Mouse (Mus musculus) frontal cortex, postnatal 10 days (tissue): ENCODE results near the gene Pabpn1l.
"Not testable (repeated sequence)": the region's sequence is repeated elsewhere in the genome, so short reads cannot be mapped to it uniquely, and the experiment has no call there.

ENCODE experiments used
- DNase-seq, 2 experiments: peaks; one replicate each; pipeline ENCODE4 v3.0.0; 2022; ENCODE audit warnings: low spot score in 2 of 2, mixed read lengths in 1 of 2

The Pabpn1l gene

GRCm38 (mm10) chr8:122646337-122646736 is 23.8 kb upstream of the Pabpn1l start:
- no peak for DNase-seq

DNA sequence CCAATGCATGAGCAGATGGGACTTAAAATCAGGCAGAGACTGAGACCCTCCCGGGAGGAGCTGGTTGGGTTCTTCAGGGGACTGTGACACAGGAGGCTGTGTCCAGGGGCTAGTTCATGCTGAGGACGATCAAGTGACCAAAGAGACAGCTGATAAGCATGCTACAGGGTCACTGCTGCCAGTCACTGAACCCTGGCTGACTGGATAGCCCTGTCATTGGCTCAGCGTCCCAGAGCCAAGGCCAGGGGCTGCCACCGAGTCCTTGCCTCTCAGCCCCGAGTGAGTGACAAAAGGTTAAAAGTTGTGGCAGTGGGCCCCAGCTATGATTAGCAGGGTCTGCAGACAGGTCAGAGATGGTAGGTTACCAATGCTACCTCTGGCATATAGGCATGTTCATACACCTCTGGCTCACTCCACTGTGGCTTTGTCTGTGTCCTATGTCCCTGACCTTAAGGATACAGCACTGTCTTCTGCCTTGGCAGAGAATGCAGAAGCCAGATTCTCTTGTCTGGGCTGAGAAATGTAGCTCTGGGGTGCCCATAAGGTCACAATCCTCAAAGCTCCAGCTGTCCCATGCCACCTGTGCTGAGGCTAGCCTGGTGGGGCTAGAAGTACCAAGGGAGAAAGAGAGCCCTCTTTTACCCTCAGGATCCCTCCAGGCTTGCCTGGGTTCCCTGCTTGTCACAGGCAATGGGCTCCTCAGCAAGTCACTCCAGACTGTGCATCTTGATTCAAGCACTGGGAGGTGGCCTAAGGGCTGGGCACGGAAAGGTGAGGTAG is 21.8 kb upstream of the Pabpn1l start:
- DNase-seq, result no peak

DNA sequence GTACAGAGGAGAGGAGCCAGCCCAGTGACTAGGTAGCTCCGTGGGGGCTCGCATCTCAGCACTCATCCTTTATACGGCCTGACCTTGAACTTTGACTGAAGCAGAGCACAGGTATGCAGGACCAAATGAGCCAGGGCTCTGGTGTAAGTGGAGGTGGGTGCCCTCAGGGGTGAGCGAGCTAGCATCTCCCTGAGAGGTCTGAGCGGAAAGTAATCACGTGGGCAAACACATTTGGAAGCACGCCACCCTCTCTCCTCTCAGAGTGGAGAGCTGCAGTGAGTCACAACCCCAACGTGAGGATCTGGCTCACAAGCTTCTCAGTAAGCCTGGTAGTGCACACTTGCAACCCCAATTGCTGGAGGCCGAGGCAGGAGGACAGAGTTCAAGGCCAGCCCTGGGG is 19.5 kb upstream of the Pabpn1l start:
- DNase-seq, result no peak

- peak; percentile 52 to 59 for DNase-seq
Measured at GRCm38 (mm10) chr8:122641406-122641805, 18.9 kb upstream of the Pabpn1l start.

DNA sequence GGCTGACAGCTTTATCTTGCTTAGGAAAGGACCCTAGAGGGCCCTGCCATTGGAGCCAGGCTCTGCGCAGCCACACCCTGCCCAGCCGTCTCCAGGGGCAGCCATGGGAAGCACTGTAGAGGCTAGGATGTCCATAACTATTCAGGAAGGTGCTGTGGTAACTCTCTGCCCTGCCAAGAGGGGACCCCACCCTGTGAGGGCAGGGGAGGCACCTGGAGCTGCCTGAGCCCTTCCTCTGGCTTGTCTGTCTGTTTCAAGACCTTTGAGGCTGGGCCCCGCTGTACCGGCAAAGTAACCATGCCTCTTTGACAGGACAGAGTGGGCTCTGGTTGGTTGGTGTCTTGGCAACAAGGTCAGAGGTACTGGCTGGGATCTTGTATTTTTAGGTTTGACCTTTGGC is 18.3 kb upstream of the Pabpn1l start:
- no peak for DNase-seq

GRCm38 (mm10) chr8:122639521-122640248 is 17.1 kb upstream of the Pabpn1l start:
- DNase-seq, result peak; percentile 26 to 39

DNA sequence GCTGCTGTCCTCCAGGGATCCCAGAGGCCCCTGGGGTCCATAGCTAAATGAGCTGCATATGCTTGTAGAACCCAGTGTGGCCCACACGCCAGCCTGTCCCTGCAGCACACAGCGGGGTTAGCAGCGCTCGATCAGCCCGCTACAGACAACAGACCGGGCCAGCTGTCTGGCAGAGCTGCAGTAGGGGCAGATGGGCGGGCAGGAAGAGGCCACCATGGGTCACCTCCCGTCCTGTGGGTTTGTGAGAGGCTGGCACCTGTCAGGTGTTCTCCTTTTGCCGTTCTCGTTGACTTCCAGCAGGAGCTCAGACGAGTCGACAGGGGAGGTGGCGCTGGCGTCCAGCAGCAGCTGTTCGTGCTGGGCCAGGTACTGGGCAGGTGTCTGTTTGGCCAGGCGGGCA is 16.1 kb upstream of the Pabpn1l start:
- DNase-seq, result no peak

GRCm38 (mm10) chr8:122637230-122637629 is 14.7 kb upstream of the Pabpn1l start:
- DNase-seq, result no peak

GRCm38 (mm10) chr8:122636803-122637175 is 14.2 kb upstream of the Pabpn1l start:
- DNase-seq, result peak in 1 of 2 experiments; percentile 27

- no peak for DNase-seq
Measured at GRCm38 (mm10) chr8:122635878-122636802, 13.6 kb upstream of the Pabpn1l start.

DNA sequence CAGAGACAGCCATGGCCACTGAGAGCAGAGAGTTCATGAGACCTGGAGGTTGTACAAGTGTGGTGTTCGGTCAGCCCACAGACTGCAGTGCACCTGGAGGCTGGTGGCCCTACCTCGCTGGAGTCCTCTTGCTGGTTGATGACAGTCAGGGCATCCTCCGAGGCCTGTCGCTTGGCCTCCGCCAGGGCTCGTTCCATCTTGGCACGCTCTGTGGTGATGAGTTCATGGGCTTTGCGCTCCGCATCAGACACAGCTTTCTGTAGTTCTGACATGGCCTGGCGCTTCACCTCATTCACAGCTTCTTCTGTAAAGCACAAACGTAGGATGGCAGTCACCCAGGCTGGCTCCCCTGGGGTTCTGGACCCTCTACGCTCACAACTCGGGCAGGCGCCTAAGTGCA is 10.7 kb upstream of the Pabpn1l start:
- no peak for DNase-seq

DNA sequence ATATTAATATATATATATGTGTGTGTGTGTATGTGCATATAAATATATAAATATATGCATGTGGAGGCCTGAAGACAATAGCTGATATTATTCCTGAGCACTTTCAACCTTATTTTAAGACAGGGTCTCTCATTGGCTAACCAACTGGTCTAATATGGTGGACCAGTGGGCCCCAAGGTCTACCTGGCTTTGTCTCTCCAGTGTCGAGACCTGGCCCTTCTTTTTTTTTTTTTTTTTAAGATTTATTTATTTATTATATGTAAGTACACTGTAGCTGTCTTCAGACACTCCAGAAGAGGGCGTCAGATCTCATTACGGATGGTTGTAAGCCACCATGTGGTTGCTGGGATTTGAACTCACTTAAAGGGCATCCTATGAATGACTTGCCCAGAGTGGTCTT is 9.6 kb upstream of the Pabpn1l start:
- not testable (repeated sequence) for DNase-seq

GRCm38 (mm10) chr8:122630696-122631095 is 8.2 kb upstream of the Pabpn1l start:
- DNase-seq, result no peak

DNA sequence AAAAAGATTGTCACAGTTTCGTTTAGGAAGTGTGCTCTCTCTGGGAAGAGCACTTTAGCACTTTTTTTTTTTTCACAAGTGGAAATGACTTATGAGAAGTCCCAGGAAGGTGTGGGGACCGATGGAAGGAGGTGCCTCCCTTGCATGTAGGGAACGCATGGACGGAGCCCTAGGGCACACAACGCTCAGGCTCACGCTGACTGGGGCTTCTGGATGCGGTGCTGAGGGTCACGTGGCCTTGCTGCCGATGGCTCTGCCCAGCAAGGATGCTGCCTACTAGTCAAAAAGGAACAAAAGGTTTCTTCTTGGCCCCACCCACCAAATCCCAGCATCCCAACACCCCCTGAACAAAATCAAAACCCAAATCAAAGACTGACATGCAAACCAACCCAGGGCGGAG is 6.8 kb upstream of the Pabpn1l start:
- DNase-seq, result no peak

GRCm38 (mm10) chr8:122626896-122627295 is 4.4 kb upstream of the Pabpn1l start:
- no peak for DNase-seq

DNA sequence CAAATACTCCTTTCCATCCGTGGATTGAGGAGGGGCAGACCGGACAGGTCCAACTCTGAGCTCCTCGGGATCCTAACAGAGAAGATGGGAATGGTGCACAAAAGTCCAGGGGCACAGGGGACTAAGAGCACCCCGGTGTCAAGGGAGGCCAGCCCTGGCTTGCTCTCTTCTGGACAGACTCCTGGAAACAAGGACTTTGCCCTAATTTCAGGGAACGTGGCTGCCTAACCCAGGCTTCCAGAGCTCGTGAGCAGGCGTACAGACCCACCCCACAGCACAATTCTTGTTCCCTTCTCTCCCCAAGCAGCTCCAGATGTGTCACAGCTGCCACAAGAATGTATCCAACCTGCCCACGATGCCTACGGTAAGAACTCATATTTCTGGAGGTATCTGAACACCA is 3.3 kb upstream of the Pabpn1l start:
- no peak for DNase-seq

DNA sequence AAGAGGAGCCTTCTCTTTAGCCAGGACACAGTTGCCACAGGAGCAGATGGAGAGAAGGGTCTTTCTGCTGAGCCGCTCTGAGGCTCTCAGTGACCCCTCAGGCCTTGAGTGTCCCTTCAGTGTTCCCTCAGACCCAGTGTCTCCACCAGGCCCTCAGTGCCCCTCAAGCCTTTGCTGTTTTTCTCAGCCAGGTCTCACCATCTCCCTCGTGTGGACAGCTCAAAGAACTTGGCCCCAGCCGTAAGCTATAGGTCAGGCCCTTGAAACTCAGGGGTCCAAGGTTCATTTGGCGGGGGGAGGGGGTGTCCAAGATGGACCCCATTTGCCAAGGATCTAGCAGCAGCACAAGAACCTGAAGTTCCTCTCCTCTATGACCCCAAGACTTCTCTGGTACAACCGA is 2.1 kb upstream of the Pabpn1l start:
- no peak for DNase-seq

DNA sequence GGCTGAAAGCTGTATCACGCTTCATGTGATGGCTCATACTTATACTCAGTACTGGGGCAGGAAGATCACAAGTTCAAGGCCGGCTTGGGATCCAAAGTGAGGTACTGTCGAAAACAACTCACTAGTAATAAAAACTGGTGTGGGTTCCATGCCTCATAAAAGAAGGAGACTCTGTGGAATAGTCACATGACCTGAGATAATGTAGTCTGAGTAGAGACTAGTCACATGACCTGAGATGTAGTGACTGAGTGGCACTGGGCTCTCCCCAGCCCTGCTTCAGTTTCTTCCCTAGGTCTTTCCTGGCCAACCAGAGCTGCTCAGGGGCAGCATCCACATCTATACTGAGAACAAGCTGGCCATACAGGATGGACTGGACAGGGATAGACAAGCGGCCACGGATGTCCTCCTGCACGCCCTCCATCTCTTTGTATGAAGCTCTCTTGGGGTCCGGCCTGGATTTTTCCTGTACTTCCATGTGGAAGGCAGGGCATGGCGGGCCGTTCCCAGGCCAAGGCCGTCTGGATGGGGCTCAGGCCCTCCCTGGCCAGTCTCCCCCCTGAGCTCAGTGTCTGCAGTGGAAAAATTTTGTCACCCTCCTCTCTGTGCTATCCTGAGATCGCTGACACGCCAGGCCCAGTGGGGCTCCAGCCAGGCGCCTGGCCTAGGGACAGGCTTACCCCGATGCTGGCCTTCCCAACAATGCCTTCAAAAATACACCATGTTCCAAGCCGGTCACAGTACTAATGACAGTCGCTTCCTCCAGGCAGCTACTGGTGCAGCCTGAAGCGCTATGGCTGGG is 1.5 kb upstream of the Pabpn1l start:
- DNase-seq, result no peak

GRCm38 (mm10) chr8:122620446-122620845 is 2.1 kb downstream of the Pabpn1l start:
- DNase-seq, result no peak

DNA sequence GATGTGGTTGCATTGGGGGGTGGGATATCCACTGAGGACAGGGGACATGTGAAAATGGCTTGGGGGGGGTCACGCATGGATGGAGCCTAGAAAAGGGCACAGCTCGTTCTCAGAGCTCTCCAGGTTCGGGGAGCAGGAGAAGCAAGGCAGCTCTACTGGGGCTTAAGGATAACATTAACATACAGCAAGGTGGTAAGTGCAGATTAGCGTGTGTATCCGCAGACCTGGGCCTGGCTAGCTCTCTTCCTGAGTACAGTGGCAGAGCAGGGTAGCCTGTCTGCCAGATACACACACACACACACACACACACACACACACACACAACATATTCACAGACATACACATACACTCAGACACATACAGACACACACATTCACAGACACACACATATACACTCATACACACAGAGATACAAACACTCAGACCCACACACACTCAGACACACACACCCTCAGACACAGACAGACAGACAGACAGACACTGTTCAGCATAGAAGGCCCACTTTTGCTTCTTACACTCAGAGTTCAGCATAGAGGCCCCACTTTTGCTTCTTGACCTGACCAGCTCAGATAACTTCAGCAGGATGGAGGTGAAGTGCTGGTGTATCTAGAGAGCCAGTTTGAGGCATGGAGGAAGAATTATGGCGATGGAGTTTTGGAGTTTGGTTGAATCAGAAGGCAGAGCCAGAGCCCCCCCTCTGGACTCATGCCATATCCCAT is 3.7 kb downstream of the Pabpn1l start:
- DNase-seq, result no peak
